Mouse (Mus musculus) liver, adult 2 months (tissue): ENCODE measurements around the gene Gng7.

ENCODE experiments used
- CTCF ChIP-seq: fragments of 200-500 bp; IDR thresholded peaks from 2 replicates; pipeline ENCODE4 v1.5.1; 2011; ENCODE audit warnings: low read depth, low read length, control low read depth
- POLR2A ChIP-seq: fragments of 200-500 bp; IDR thresholded peaks from 2 replicates; pipeline ENCODE4 v1.6.1; 2011; ENCODE audit warnings: low read length, control low read depth; ENCODE audit not compliant: insufficient read depth; ENCODE audit errors: extremely low read depth

DNA sequence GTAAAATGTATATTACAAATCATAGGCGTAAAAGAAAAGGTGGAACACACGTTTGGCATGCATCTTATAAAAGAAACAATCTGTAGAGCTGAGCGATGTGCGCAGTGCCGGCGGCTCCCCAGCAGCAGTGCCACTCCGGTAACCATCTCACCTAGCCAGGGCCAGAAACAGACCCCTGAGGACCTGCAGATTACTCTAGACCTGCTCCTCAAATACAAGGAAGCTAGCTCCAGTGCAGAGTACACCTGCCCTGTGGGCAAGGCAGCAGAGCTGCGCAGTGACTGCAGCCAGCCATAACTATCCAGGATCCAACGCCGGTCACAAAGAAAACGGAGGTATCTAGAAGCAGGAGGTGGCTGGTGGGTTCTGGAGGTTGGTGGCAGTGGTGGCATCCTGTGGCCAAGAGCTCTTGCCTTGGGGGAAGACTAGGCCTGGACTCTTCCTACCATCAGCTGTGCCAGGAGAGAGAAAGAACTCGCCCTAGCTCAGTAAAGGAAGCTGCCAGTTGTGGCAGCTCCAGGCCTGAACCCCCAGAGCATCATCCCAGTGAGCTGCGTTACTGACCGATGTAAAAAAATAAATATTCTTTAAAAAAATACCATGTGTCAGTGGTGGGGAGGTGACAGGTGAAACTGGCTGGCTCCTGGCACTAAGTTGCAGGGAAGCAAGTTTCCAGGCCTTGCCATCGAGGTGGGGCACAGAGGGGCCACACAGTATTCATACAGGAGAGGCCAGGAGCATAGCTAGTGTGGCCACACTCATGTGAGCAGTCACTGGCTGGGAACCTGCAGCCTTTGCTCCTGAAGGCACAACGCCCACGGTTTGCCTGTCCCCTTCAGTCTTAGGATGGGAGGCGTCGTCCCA, 113.1 kb downstream of the Gng7 start:
- TF ChIP-seq CTCF (no peak), POLR2A (no peak)
